Mouse (Mus musculus) stomach, postnatal 0 days (tissue): ENCODE data around the gene Jhy. TPM values are rescaled to one million over a fixed set of nuclear protein-coding genes. Genes with fewer than 3 reads are reported as not detected.
A peak's percentile ranks its signal among the peaks of the same experiment; 100 is the strongest.

Experiments
- ATAC-seq: fragments of 200-750 bp; cut with Nextera tagmentation; 2 replicates; pipeline ENCODE4 v1.8.0; 2017; ENCODE audit not compliant: low FRiP score, low TSS enrichment
- DNase-seq: peaks from one replicate; pipeline ENCODE4 v3.0.0-alpha.2; 2016; ENCODE audit warnings: low spot score
- H3K27ac ChIP-seq: fragments of 300-500 bp; sonication (generic); replicated peaks from 2 replicates; pipeline ENCODE4 v1.5.1; 2014; ENCODE audit warnings: mild to moderate bottlenecking, control low read depth
- H3K27me3 ChIP-seq: fragments of 300-500 bp; sonication (generic); 2 replicates; pipeline ENCODE4 v1.6.1; 2014; ENCODE audit warnings: low read length; ENCODE audit not compliant: control insufficient read depth, insufficient read depth
- H3K36me3 ChIP-seq: fragments of 300-500 bp; sonication (generic); 2 replicates; pipeline ENCODE4 v1.6.1; 2014; ENCODE audit warnings: low read length, mixed read lengths; ENCODE audit not compliant: control insufficient read depth, insufficient read depth
- H3K4me1 ChIP-seq: fragments of 300-500 bp; sonication (generic); replicated peaks from 2 replicates; pipeline ENCODE4 v1.6.1; 2014; ENCODE audit warnings: antibody characterized with exemption; ENCODE audit not compliant: control insufficient read depth, insufficient read depth
- H3K4me2 ChIP-seq: fragments of 300-500 bp; sonication (generic); replicated peaks from 2 replicates; pipeline ENCODE4 v1.6.1; 2014; ENCODE audit warnings: low read depth, mild to moderate bottlenecking, control low read depth, moderate library complexity
- H3K4me3 ChIP-seq: fragments of 300-500 bp; sonication (generic); 2 replicates; pipeline ENCODE4 v1.5.1; 2014; ENCODE audit warnings: low read depth, low read length, control low read depth
- H3K9ac ChIP-seq: fragments of 300-500 bp; sonication (generic); 2 replicates; pipeline ENCODE4 v1.6.1; 2014; ENCODE audit warnings: mild to moderate bottlenecking, low read length, control low read depth, mixed read lengths
- H3K9me3 ChIP-seq: fragments of 300-500 bp; sonication (generic); 2 replicates; pipeline ENCODE4 v1.6.1; 2016; ENCODE audit warnings: low read length; ENCODE audit not compliant: control insufficient read depth
- CTCF ChIP-seq: IDR thresholded peaks from 2 replicates; pipeline ENCODE4 v1.5.1; 2016; ENCODE audit warnings: antibody characterized with exemption, low read depth, mild to moderate bottlenecking, moderate library complexity
- EP300 ChIP-seq: optimal IDR thresholded peaks from 2 replicates; pipeline ENCODE3; 2016; ENCODE audit warnings: antibody characterized with exemption
- WGBS: fragments of 180-500 bp; shearing (Covaris S2); extraction: QIAGEN DNeasy Blood & Tissue Kit; methylation state at CpG from one replicate; pipeline ENCODE4 v1.1.7; 2014; 5-methylcytosine and 5-hydroxymethylcytosine counted together
- polyA plus RNA-seq: library from polyadenylated mRNA; unstranded; fragments of >200 nt; fragmentation: Nextera tagmentation; extraction: Ambion mirVana; gene quantifications from 2 replicates; pipeline ENCODE4 v1.2.1, GENCODE M21; 2015

Jhy gene
- polyA plus RNA-seq, 1 experiment from 2014 or later: 0.07 TPM

- H3K27ac ChIP-seq: no peak overlapping the region
- DNase-seq (no peak), ATAC-seq (no peak)
- WGBS: 40% methylated on average over 4 of the region's 4 CpGs
- TF ChIP-seq EP300 (no peak), CTCF (no peak)
- H3K36me3 ChIP-seq: no peaks in the 10 kb centered on the region
- H3K9ac ChIP-seq: no peak overlapping the region
- H3K4me2 ChIP-seq: no peak overlapping the region
- H3K4me3 ChIP-seq: no peak overlapping the region
- no peaks in the 10 kb centered on the region for H3K4me1 ChIP-seq
- no peaks in the 10 kb centered on the region for H3K9me3 ChIP-seq
- H3K27me3 ChIP-seq: no peaks in the 10 kb centered on the region
Observed at GRCm38 (mm10) chr9:40947131-40947530, 16.8 kb downstream of the Jhy start.

GRCm38 (mm10) chr9:40937425-40937824 lies 26.5 kb downstream of the Jhy start:
- no peak overlapping the region for H3K9ac ChIP-seq
- H3K27me3 ChIP-seq: no peaks in the 10 kb centered on the region
- no peak overlapping the region for H3K4me2 ChIP-seq
- no peak overlapping the region for H3K27ac ChIP-seq
- no peaks in the 10 kb centered on the region for H3K4me1 ChIP-seq
- no peaks in the 10 kb centered on the region for H3K9me3 ChIP-seq
- peak; percentile 15 for DNase-seq
- H3K36me3 ChIP-seq: no peaks in the 10 kb centered on the region
- WGBS: 58% methylated on average over 7 of the region's 7 CpGs
- no peak for ATAC-seq
- TF ChIP-seq EP300 (no peak), CTCF (peak; percentile 60)
- no peak overlapping the region for H3K4me3 ChIP-seq

- Histone ChIP-seq H3K36me3 (no peaks in the 10 kb centered on the region), H3K4me3 (no peak overlapping the region), H3K9me3 (no peaks in the 10 kb centered on the region), H3K9ac (no peak overlapping the region), H3K4me1 (no peaks in the 10 kb centered on the region), H3K4me2 (no peak overlapping the region), H3K27me3 (no peaks in the 10 kb centered on the region), H3K27ac (no peak overlapping the region)
- no peak for DNase-seq
- TF ChIP-seq CTCF: no peak
- no peak for TF ChIP-seq EP300
- ATAC-seq: no peak
- WGBS: 62% methylated on average over 3 of the region's 3 CpGs
Observed at GRCm38 (mm10) chr9:40933323-40933722, 30.6 kb downstream of the Jhy start.

GRCm38 (mm10) chr9:40927351-40927980 lies 36.5 kb downstream of the Jhy start:
- no peak for TF ChIP-seq EP300
- TF ChIP-seq CTCF: no peak
- ATAC-seq (no peak), DNase-seq (no peak)
- no peaks in the 10 kb centered on the region for H3K27me3 ChIP-seq
- no peak overlapping the region for H3K4me3 ChIP-seq
- no peak overlapping the region for H3K27ac ChIP-seq
- H3K4me2 ChIP-seq: no peak overlapping the region
- WGBS: 68% methylated on average over 17 of the region's 17 CpGs
- H3K9me3 ChIP-seq: no peaks in the 10 kb centered on the region
- H3K4me1 ChIP-seq: no peaks in the 10 kb centered on the region
- H3K9ac ChIP-seq: no peak overlapping the region
- H3K36me3 ChIP-seq: no peaks in the 10 kb centered on the region

GRCm38 (mm10) chr9:40917871-40918613 lies 45.9 kb downstream of the Jhy start:
- TF ChIP-seq CTCF: no peak
- TF ChIP-seq EP300: no peak
- Histone ChIP-seq H3K9ac (no peak overlapping the region), H3K4me1 (no peaks in the 10 kb centered on the region), H3K9me3 (no peaks in the 10 kb centered on the region), H3K4me2 (no peak overlapping the region), H3K27me3 (no peaks in the 10 kb centered on the region), H3K4me3 (no peak overlapping the region), H3K27ac (no peak overlapping the region), H3K36me3 (no peaks in the 10 kb centered on the region)
- WGBS: 61% methylated on average over 12 of the region's 12 CpGs
- DNase-seq (no peak), ATAC-seq (no peak)

- no peaks in the 10 kb centered on the region for H3K4me1 ChIP-seq
- no peak for DNase-seq
- no peak overlapping the region for H3K9ac ChIP-seq
- no peak overlapping the region for H3K4me3 ChIP-seq
- no peak for TF ChIP-seq EP300
- H3K9me3 ChIP-seq: no peaks in the 10 kb centered on the region
- H3K4me2 ChIP-seq: no peak overlapping the region
- no peaks in the 10 kb centered on the region for H3K36me3 ChIP-seq
- H3K27ac ChIP-seq: no peak overlapping the region
- ATAC-seq: no peak
- WGBS: 78% methylated on average over 7 of the region's 7 CpGs
- no peaks in the 10 kb centered on the region for H3K27me3 ChIP-seq
Observed at GRCm38 (mm10) chr9:40908915-40909314, 55.0 kb downstream of the Jhy start.
